Mouse (Mus musculus) forebrain, embryonic 16.5 days (tissue): Measurements from ENCODE around the gene Vmn1r198. TPM values are rescaled to one million over a fixed set of nuclear protein-coding genes. Genes with fewer than 3 reads are reported as not detected.
A peak's percentile ranks its signal among the peaks of the same experiment; 100 is the strongest.
"Not testable (repeated sequence)": the region's sequence is repeated elsewhere in the genome, so short reads cannot be mapped to it uniquely, and the experiment has no call there.

Source experiments
- ATAC-seq: fragments of 200-750 bp; cut with Nextera tagmentation; 2 replicates; pipeline ENCODE4 v1.8.0; 2017; ENCODE audit warnings: mild to moderate bottlenecking, moderate library complexity
- H3K27ac ChIP-seq: fragments of 300-500 bp; sonication (generic); 2 replicates; pipeline ENCODE4 v1.5.1; 2014; ENCODE audit warnings: low read length, control low read depth
- H3K27me3 ChIP-seq: fragments of 300-500 bp; sonication (generic); replicated peaks from 2 replicates; pipeline ENCODE4 v1.6.1; 2014; ENCODE audit warnings: low read length; ENCODE audit not compliant: control insufficient read depth, insufficient read depth
- H3K36me3 ChIP-seq: fragments of 300-500 bp; sonication (generic); 2 replicates; pipeline ENCODE4 v1.6.1; 2014; ENCODE audit not compliant: control insufficient read depth, insufficient read depth
- H3K4me1 ChIP-seq: fragments of 300-500 bp; sonication (generic); replicated peaks from 2 replicates; pipeline ENCODE4 v1.6.1; 2014; ENCODE audit warnings: low read length; ENCODE audit not compliant: control insufficient read depth, insufficient read depth
- H3K4me2 ChIP-seq: fragments of 300-500 bp; sonication (generic); 2 replicates; pipeline ENCODE4 v1.6.1; 2014; ENCODE audit warnings: mild to moderate bottlenecking, low read length, control low read depth
- H3K4me3 ChIP-seq: fragments of 300-500 bp; sonication (generic); replicated peaks from 2 replicates; pipeline ENCODE4 v1.5.1; 2014; ENCODE audit warnings: mild to moderate bottlenecking, low read length, control low read depth
- H3K9ac ChIP-seq: fragments of 300-500 bp; sonication (generic); replicated peaks from 2 replicates; pipeline ENCODE4 v1.6.1; 2014; ENCODE audit warnings: low read depth, low read length, control low read depth
- H3K9me3 ChIP-seq: fragments of 300-500 bp; sonication (generic); 2 replicates; pipeline ENCODE4 v1.6.1; 2016; ENCODE audit warnings: low read length; ENCODE audit not compliant: control insufficient read depth
- WGBS: fragments of 180-500 bp; shearing (Covaris S2); extraction: QIAGEN DNeasy Blood & Tissue Kit; methylation state at CpG from one replicate; pipeline ENCODE4 v1.1.7; 2014; 5-methylcytosine and 5-hydroxymethylcytosine counted together
- polyA plus RNA-seq: library from polyadenylated mRNA; unstranded; fragments of >200 nt; fragmentation: Nextera tagmentation; extraction: Ambion mirVana; gene quantifications from 2 replicates; pipeline ENCODE4 v1.2.1, GENCODE M21; 2015

The Vmn1r198 gene
- polyA plus RNA-seq, 1 experiment from 2014 or later: not detected

DNA sequence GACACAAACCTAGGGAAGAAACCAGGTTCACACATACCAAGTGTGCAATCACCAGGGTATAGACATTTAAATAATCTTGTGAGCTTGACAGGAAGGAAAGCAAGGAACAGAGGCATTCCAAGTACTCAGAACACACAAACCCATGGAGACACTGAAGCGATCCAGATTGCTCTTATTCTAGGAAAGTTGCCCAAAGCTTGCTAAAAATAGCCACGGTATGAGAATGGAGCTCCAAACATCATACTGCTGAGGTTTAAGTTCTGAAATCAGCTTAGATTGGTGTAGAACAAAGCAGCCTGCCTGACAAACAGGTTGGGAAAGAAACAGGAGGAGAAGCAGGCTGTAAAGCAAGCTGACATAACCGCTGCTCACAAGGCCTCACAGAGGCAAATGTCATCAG, 31.0 kb downstream of the Vmn1r198 start:
- not testable (repeated sequence) for H3K4me1 ChIP-seq, H3K4me3 ChIP-seq, H3K36me3 ChIP-seq, H3K27me3 ChIP-seq, H3K9me3 ChIP-seq, H3K9ac ChIP-seq, H3K4me2 ChIP-seq, H3K27ac ChIP-seq
- 0 out of 2 replicates have a peak, but pooled peaks have one; percentile 15 for ATAC-seq
- WGBS: 76% methylated on average over 3 of the region's 3 CpGs

- H3K4me3 ChIP-seq: no peak overlapping the region
- H3K27me3 ChIP-seq: no peaks in the 10 kb centered on the region
- ATAC-seq: no peak
- no peak overlapping the region for H3K9ac ChIP-seq
- H3K9me3 ChIP-seq: no peaks in the 10 kb centered on the region
- 89% methylated on average over 3 of the region's 3 CpGs for WGBS
- no peak overlapping the region for H3K4me2 ChIP-seq
- no peak overlapping the region for H3K27ac ChIP-seq
- no peaks in the 10 kb centered on the region for H3K36me3 ChIP-seq
- H3K4me1 ChIP-seq: no peaks in the 10 kb centered on the region
These were observed 33.2 kb downstream of the Vmn1r198 start for GRCm38 (mm10) chr13:22383401-22383800.

GRCm38 (mm10) chr13:22387050-22387449, 36.9 kb downstream of the Vmn1r198 start:
- no peak overlapping the region for H3K27ac ChIP-seq

DNA sequence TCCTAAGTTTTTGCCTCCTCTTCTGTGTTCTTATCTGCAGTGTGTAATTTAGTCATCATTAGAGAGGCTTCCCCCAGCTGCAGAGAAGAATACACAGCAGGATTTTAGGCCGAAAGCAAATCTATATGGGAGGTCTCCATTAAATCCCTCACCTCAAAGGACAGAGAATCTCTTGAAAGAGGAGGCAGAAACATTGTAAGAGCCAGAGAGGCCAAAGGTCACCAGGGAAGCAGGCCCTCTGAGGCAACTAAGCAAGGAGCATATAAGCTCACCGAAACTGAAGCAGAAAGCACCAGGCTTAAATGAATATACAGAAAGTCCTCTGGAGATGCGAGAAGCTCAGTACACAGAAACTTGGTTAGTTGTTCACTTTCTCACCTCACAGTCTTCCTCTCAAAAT, 39.9 kb downstream of the Vmn1r198 start, which contains the start of gene Vmn1r200:
Vmn1r200 (plus strand) TSS at position 301 of the 400 bp plus-strand sequence.
- no peak for ATAC-seq
- H3K9ac ChIP-seq: no peak within 1 kb of the TSS
- H3K4me2 ChIP-seq: no peak within 1 kb of the TSS
- no peaks in the 10 kb centered on the region for H3K4me1 ChIP-seq
- H3K9me3 ChIP-seq: no peaks in the 10 kb centered on the region
- no peak within 1 kb of the TSS for H3K27ac ChIP-seq
- no peak within 1 kb of the TSS for H3K4me3 ChIP-seq
- no peaks in the 10 kb centered on the region for H3K27me3 ChIP-seq
- 20% methylated on average over 3 of the region's 3 CpGs for WGBS
- H3K36me3 ChIP-seq: no peaks in the 10 kb centered on the region

More at GRCm38 (mm10) chr13:22387050-22387449, 36.9 kb downstream of the Vmn1r198 start:
- ATAC-seq: no peak
- 97% methylated on average over 1 of the region's 1 CpGs for whole genome bisulfite sequencing
- no peaks in the 10 kb centered on the region for H3K27me3 ChIP-seq
- no peaks in the 10 kb centered on the region for H3K4me1 ChIP-seq
- no peak overlapping the region for H3K4me2 ChIP-seq
- no peaks in the 10 kb centered on the region for H3K9me3 ChIP-seq
- no peak overlapping the region for H3K9ac ChIP-seq
- H3K36me3 ChIP-seq: no peaks in the 10 kb centered on the region
- no peak overlapping the region for H3K4me3 ChIP-seq

DNA sequence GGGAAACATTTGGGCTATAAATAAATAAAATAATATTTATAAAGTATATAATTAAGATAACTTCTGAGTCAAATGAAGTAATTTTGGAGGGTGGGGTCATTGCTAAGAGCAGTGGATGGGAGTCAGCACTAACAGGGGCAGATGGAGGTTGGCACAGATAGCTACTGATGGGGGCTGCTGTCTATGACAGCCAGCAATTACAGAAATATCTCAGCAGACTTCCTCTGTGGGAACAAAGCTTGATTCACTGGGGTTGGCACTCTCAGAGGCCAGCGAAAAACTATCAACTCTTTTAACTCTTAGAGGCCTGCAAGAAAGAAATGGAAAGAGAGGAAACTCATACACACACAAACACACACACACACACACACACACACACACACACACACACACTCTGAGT, 52.8 kb downstream of the Vmn1r198 start:
- 72% methylated on average over 1 of the region's 1 CpGs for WGBS
- Histone ChIP-seq H3K4me3 (no peak overlapping the region), H3K4me2 (no peak overlapping the region), H3K27me3 (no peaks in the 10 kb centered on the region), H3K9me3 (no peaks in the 10 kb centered on the region), H3K9ac (no peak overlapping the region), H3K36me3 (no peaks in the 10 kb centered on the region), H3K4me1 (no peaks in the 10 kb centered on the region), H3K27ac (no peak overlapping the region)
- no peak for ATAC-seq

Other genes starting within 250 kb of the Vmn1r198 start
- gene Vmn1r189, start 244.5 kb upstream of the Vmn1r198 start, polyA plus RNA-seq: not detected in 2 replicates
- not detected in 2 replicates for gene Vmn1r191, start 166.4 kb upstream of the Vmn1r198 start, polyA plus RNA-seq
- not detected in 2 replicates for gene Vmn1r192, start 159.2 kb upstream of the Vmn1r198 start, polyA plus RNA-seq
- not detected in 2 replicates for gene Vmn1r193, start 127.2 kb upstream of the Vmn1r198 start, polyA plus RNA-seq
- not detected in 2 replicates for gene Vmn1r194, start 106.1 kb upstream of the Vmn1r198 start, polyA plus RNA-seq
- gene Vmn1r195, start 79.8 kb upstream of the Vmn1r198 start, polyA plus RNA-seq: not detected in 2 replicates
- not detected in 2 replicates for gene Vmn1r196, start 60.4 kb upstream of the Vmn1r198 start, polyA plus RNA-seq
- not detected in 2 replicates for gene Vmn1r197, start 25.8 kb upstream of the Vmn1r198 start, polyA plus RNA-seq
- not detected in 2 replicates for gene Vmn1r199, start 29.5 kb downstream of the Vmn1r198 start, polyA plus RNA-seq
- not detected in 2 replicates for gene Vmn1r200, start 40.0 kb downstream of the Vmn1r198 start, polyA plus RNA-seq
- not detected in 2 replicates for gene Vmn1r201, start 121.6 kb downstream of the Vmn1r198 start, polyA plus RNA-seq
- not detected in 2 replicates for gene Vmn1r202, start 155.0 kb downstream of the Vmn1r198 start, polyA plus RNA-seq
- gene Vmn1r203, start 167.8 kb downstream of the Vmn1r198 start, polyA plus RNA-seq: not detected in 2 replicates
- not detected in 2 replicates for gene Vmn1r204, start 202.8 kb downstream of the Vmn1r198 start, polyA plus RNA-seq
- not detected in 2 replicates for gene Vmn1r205, start 242.6 kb downstream of the Vmn1r198 start, polyA plus RNA-seq